Mouse (Mus musculus) brain, adult 10 weeks (tissue): ENCODE data around the gene Plekhj1. TPM values are rescaled to one million over a fixed set of nuclear protein-coding genes. Genes with fewer than 3 reads are reported as not detected.

Experiments
- polyA plus RNA-seq: library from polyadenylated mRNA; stranded (reverse); fragments of 350-450 nt; fragmentation: Illumina TruSeq; extraction: RNeasy Lipid Tissue Mini Kit (QIAGEN cat#74804); gene quantifications from one replicate; pipeline ENCODE4 v1.2.3, GENCODE M21; 2015; ENCODE audit warnings: low read depth, low replicate concordance

The Plekhj1 gene
- polyA plus RNA-seq = 59.4 TPM

DNA sequence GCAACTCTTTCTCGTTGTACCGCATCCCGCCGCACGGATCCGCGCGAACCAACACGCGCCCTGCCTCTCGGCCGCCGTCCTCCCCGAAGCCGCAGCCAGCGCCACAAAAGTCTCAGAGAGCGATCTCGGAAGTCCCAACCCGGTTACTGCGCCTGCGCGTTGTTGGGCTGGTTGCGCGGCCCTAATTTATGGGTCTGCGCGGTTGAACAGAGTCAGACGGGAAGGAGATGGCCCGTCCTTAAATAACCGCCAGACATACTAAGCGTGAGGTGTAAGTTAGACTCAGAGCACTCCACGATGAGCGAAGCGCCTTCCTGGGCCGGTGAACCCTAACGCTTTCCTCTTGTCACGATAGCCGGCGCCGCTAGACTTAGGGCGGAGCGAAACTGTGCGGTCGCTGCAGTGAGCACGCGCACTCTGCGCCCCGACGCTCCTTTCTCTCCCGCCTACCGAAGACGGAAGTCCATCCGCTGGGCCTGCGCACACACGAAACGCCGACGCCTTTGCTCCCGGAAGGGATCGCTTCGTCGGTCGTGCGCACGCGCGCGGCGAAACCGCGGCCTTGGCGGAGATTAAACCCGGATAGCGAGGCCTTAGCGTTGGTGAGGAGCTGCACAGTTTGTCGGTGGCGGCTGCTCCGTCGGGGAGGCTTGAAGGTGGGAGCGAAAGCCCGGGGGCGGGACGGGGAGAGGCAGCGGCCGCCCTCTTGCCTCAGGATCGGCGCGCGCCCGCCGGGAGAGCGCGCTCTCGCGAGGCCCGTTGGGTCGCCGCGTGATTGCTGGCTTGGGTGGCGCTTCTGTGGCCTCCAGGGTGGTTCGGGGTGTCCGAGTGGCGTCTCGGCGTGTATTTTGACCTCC is at the start of gene Plekhj1, which contains the start of gene Sf3a2:
Gene Plekhj1 (minus strand): TSS at position 477 of the 857 bp plus-strand sequence.
Gene Sf3a2 (plus strand): TSS at position 49 of the 857 bp plus-strand sequence.

DNA sequence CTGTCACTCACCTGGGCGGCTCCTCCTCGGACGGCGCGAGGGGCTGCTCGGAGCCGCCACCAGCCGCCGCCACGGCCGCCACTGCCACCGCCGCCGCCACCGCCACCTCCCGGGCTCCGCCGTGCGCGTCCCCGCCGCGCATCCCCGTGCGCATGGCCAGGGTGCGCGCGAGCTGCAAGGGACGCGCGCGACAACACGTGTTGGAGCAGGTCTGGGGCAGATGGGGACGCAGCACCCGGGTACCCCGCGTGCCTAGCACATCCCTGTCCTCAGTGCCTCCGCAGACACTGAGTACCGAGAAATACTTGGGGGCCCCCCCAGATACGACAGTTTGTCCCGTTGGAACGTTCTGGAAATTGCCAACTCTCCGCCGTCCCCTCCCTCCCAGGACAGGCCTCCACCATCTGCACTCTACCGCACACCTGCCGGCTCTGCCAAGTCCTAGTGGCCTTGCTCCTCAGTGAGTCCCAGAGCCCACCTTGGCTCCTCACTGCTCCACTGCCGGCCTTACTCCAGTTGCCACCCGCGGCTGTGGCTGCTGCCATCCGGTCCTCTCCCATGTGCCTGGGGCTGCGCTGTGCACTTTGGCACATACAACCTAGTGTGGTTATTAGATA is 45.6 kb upstream of the Plekhj1 start, which contains the start of gene Lingo3:
Gene Lingo3 (minus strand): TSS at position 109 of the 617 bp plus-strand sequence.

DNA sequence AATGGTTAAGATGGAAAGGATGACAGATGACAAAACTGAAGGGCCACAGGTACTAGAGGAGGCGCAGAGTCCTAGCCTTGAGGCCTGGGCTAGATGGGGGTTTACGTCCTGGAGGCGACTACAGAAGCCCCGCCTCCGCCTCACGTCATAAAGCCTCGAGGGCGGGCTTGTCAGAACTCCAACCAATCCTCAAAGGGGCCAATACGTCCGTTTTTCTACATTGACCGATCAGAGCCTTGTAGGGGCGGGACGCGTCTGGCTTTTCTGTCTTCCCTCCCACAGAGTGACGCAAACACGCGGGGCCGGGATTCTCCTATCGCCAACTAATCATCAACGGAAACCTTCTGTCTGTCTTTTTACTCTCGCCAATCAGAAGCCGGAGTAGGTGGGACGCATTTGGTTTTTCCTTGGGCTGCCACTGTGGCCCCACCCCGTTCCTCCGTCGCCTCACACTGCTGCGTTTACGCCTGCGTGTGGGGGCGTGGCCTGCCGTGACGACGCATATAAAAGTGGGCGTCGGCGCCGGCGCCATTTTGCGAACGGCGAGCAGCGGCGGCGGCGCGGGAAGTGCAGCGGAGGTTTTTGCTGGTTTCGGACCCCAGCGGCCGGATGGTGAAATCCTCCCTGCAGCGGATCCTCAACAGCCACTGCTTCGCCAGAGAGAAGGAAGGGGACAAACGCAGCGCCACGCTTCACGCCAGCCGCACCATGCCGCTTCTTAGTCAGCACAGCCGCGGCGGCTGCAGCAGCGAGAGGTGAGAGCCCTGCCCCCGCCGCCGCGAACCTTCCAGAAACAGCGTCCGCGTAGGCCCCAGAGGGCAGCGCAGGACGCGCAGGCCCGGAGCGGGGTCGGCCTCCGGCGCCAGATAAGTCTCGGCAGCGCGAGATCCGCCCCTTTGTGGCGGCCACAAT is 28.0 kb upstream of the Plekhj1 start, which contains the start of gene Oaz1:
Gene Oaz1 (plus strand): TSS at position 506 of the 912 bp plus-strand sequence.

DNA sequence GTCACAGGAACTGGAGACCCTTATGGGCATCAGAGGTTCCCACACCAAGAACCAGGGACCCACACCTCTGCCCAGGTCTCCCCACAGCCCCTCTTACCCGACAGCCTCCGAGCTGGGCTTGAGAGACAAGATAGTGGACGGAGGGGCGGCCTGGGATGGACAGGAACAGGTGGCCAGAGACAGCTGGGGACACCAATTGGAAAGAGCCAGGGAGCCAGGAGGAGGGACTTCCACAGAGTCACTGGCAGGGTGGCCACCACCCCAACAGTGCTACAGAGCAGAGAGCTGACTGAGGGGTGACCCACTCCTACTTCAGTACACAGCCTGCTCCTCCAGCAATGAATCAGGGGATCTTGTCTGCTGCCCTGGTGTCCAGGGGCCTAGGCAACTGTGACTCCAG is 14.9 kb upstream of the Plekhj1 start, which contains the start of gene Jsrp1:
Gene Jsrp1 (minus strand): TSS at position 133 of the 400 bp plus-strand sequence.

DNA sequence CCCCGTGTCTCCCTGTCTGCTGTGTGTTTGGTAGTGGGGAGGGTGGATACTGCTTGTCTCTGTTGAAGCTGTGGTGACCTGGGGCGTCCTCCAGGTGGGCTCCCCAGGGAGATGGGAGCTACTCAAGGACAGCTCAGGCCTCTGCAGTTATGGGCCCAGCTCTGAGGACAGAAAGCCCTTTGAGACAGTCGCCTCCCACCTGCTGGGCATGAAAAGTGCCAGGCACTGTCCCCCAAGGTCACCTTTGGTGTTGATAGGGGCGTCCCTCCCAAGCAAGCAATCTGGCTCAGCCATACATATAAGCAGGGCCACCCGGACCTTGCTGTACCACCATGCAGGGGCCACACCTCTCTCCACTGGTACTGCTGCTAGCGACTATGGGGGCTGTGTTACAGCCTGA is 6.5 kb upstream of the Plekhj1 start, which contains the start of gene Amh:
Gene Amh (plus strand): TSS at position 328 of the 400 bp plus-strand sequence.

DNA sequence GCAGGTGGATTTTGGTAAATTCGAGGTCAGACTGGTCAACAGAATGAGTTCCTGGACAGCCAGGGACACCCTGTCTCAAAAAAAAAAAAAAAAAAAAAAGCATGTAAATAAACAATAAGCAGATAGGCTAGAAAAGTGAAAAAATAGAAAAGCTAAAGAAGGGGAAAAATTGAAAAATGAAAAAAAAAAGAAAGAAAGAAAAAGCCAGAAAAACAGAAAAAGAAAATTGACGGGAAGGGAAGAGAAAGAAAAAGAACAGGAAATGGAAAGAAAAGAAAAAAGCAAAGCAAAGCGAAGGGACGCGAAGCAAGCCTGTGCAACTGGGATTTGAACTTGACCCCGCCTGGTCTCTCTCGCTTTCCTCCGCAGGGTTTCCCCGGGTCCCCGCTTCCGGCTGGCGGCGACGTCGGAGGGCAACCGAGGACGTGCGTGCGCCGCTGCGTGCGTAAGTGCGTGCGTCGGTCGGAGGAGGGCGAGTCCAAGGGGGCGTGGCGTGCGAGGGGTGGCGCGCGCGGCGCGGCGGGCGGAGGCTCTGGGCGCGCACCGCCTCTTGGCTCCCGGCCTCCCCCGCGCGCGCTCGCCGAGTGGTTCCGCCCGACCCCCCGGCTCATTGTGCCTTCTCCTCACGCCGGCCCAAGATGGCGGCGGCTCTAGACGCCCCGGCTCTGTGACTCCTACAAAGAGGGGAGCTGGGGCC is 43.7 kb downstream of the Plekhj1 start, which contains the start of gene Dot1l:
Gene Dot1l (plus strand): TSS at position 613 of the 697 bp plus-strand sequence.

Other genes starting within 250 kb of the Plekhj1 start
- gene Rexo1, start 237.1 kb downstream of the Plekhj1 start, polyA plus RNA-seq = 25.2 TPM
- gene Klf16, start 221.3 kb downstream of the Plekhj1 start, polyA plus RNA-seq = 35.5 TPM
- gene Abhd17a, start 208.3 kb downstream of the Plekhj1 start, polyA plus RNA-seq = 172 TPM
- 54.5 TPM for gene Scamp4, start 195.8 kb downstream of the Plekhj1 start, polyA plus RNA-seq
- 2.1 TPM for gene Adat3, start 195.7 kb downstream of the Plekhj1 start, polyA plus RNA-seq
- 2.0 TPM for gene Gm49322, start 192.6 kb downstream of the Plekhj1 start, polyA plus RNA-seq
- 157 TPM for gene Csnk1g2, start 175.8 kb downstream of the Plekhj1 start, polyA plus RNA-seq
- gene Btbd2, start 141.6 kb downstream of the Plekhj1 start, polyA plus RNA-seq = 74.2 TPM
- 23.8 TPM for gene Mknk2, start 120.5 kb downstream of the Plekhj1 start, polyA plus RNA-seq
- gene Mob3a, start 96.6 kb downstream of the Plekhj1 start, polyA plus RNA-seq = 11.8 TPM
- gene Izumo4, start 96.4 kb downstream of the Plekhj1 start, polyA plus RNA-seq = 54.2 TPM
- gene Ap3d1, start 56.4 kb downstream of the Plekhj1 start, polyA plus RNA-seq = 89.5 TPM
- gene Dot1l, start 43.4 kb downstream of the Plekhj1 start, polyA plus RNA-seq = 35.1 TPM
- gene Sf3a2, start 428 bp downstream of the Plekhj1 start, polyA plus RNA-seq = 24.7 TPM
- gene Amh, start 6.6 kb upstream of the Plekhj1 start, polyA plus RNA-seq = 0.89 TPM
- gene Jsrp1, start 14.9 kb upstream of the Plekhj1 start, polyA plus RNA-seq = 4.0 TPM
- 912 TPM for gene Oaz1, start 28.0 kb upstream of the Plekhj1 start, polyA plus RNA-seq
- 20.1 TPM for gene Lingo3, start 45.4 kb upstream of the Plekhj1 start, polyA plus RNA-seq
- gene Lsm7, start 56.6 kb upstream of the Plekhj1 start, polyA plus RNA-seq = 197 TPM
- 38.1 TPM for gene Sppl2b, start 56.6 kb upstream of the Plekhj1 start, polyA plus RNA-seq
- gene Tmprss9, start 73.2 kb upstream of the Plekhj1 start, polyA plus RNA-seq = 0.33 TPM
- gene Timm13, start 102.3 kb upstream of the Plekhj1 start, polyA plus RNA-seq = 182 TPM
- 15.5 TPM for gene Lmnb2, start 119.6 kb upstream of the Plekhj1 start, polyA plus RNA-seq
- gene Gadd45b, start 131.4 kb upstream of the Plekhj1 start, polyA plus RNA-seq = 15.9 TPM
- gene Gng7, start 216.3 kb upstream of the Plekhj1 start, polyA plus RNA-seq = 167 TPM
- gene Diras1, start 227.0 kb upstream of the Plekhj1 start, polyA plus RNA-seq = 90.3 TPM
- 48.1 TPM for gene Slc39a3, start 238.8 kb upstream of the Plekhj1 start, polyA plus RNA-seq